Mouse (Mus musculus) embryonic fibroblast, embryonic 13.5 days (primary cell): ENCODE measurements around the gene Tmem204.

Source experiments
- CTCF ChIP-seq: IDR thresholded peaks from 2 replicates; pipeline ENCODE4 v1.5.1; 2011; ENCODE audit warnings: mild to moderate bottlenecking, control low read depth, low read length, moderate library complexity, borderline replicate concordance; ENCODE audit not compliant: insufficient read depth
- POLR2A ChIP-seq: IDR thresholded peaks from 2 replicates; pipeline ENCODE4 v1.6.1; 2011; ENCODE audit warnings: low read depth, mild to moderate bottlenecking, control low read depth, low read length, moderate library complexity

DNA sequence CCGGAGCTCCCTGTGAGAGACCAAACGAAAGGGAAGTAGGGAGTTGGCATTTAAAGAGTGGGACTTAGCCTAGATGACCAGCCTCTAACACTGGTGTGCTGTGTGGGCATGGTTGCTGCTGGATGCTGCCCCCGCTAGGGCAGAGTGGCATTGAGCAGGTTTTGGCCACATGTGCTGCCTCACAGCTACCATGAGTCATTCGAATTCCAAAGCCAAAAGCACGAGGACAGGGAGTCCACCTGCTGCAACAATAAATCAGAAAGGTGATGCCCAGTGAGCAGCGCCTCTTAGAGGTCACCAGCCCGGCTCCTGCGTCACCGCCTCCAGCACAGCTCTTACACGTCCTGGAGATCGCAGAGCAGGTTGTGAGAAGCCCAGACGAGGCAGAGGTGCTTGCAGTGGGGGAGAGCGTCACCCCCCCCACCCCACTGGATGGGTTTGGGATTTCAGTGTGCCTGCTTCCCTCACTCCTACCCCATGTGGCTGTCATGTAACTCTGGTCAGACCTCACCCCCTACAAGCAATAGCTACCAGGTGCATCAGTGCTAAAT lies 1.5 kb upstream of the Tmem204 start:
- no peak; the same call in 1 of the 2 replicates for TF ChIP-seq CTCF
- no peak for TF ChIP-seq POLR2A
